Mouse (Mus musculus) spleen, adult 2 months (tissue): ENCODE measurements around the gene Ier5.

ENCODE experiments used
- CTCF ChIP-seq: fragments of 200-500 bp; IDR thresholded peaks from 2 replicates; pipeline ENCODE4 v1.5.1; 2011; ENCODE audit warnings: mild to moderate bottlenecking, inconsistent platforms; ENCODE audit not compliant: insufficient read depth, insufficient read length, insufficient replicate concordance; ENCODE audit errors: extremely low read depth
- POLR2A ChIP-seq: fragments of 200-500 bp; IDR thresholded peaks from 2 replicates; pipeline ENCODE4 v1.6.1; 2011; ENCODE audit warnings: low read depth, low read length, inconsistent platforms

- no peak for TF ChIP-seq CTCF
- no peak for TF ChIP-seq POLR2A
Measured at GRCm38 (mm10) chr1:155056166-155056565, 43.3 kb downstream of the Ier5 start.
